Mouse (Mus musculus): ENCODE measurements around the gene A230072I06Rik.

The A230072I06Rik gene

DNA sequence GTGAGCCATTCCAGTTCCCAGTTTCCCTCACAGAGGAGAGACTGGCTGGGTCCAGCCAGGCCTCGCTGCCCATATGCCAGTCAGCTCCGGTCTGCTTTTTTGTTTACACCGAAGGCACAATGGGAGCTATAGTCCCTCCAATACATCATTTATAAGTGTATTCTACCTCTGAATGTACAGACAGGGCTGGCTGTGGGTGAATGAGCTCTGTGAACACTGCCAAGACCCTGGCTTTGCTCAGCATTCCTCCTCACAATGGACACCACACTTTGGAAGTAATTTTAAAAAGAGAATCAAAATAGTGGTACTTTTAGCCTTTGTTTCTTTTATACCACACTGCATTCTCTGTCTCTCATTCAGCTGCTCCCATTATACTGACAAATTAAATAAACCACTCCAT is 44.6 kb downstream of the A230072I06Rik start:
- DNase-seq (ENCODE audit: low read depth, low spot score), result no peak

DNA sequence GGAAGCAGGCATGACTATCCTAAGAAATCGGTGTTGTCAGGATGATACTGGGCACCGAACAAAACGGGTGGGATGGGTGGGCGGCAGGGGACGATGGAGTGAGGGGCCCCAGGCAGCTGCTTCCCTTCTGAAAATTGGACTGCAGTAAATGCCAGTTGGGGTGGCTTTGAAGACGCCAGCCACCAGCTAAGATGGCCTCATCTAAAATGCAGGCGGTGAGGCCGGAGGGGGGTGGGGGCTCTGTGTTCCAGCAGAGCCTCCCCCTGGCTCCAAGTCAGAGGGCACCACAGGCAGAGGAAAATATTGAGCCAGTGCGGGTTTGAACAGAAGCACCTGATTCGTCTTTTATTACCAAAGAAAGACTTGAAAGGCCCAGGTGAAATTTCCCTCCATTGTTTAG is 45.9 kb downstream of the A230072I06Rik start:
- no peak for DNase-seq (ENCODE audit: low read depth, low spot score)

DNA sequence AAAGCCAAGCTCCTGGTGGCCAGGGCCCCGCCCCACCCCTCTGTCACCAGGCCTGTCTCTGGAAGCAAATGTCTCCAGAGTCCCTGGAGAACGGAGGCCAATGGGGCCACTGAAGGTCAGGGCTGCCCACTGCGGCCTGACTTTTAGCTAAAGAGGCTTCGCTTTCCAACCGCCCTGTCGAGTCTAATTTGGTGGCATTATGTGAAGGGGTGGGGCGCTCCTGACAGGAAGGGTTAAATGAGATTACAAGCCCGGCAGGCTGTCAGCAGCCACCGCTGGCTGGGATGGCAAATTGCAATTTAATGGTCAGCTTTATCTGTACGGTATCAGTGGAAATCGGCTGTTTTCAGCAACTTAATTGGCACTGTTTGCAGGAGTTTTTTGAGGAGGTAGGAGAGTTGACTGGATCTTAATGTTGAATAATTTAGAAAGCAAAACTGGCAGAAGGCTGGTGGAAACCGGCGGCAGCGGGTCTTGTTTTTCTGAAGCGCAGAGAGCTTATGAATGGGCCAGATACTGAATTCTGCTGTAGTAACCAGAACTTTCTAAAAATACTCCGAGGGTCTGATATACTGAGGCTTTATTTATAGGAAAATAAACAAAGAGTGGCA is 46.5 kb downstream of the A230072I06Rik start:
- DNase-seq (ENCODE audit: low read depth, low spot score), result no peak

DNA sequence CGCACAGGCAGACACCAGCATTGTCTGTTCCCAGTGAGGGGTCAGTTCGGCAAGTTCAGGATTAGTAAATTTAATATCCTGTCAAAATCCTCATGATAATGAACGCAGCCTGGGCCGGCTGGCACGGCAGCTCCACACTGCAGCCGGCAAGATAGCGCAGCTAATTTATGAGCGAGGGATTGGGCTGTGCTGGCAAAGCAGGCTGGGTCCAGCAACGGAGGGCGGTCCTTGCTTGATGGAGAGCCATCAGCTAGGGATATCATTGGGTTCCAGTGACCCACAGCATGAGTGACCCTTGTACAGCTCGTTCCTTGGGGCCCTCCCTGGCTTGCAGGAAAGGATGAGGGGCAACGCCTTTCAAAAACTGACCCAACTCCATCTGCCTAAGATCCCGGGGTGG is 48.6 kb downstream of the A230072I06Rik start:
- DNase-seq (ENCODE audit: low read depth, low spot score), result no peak

DNA sequence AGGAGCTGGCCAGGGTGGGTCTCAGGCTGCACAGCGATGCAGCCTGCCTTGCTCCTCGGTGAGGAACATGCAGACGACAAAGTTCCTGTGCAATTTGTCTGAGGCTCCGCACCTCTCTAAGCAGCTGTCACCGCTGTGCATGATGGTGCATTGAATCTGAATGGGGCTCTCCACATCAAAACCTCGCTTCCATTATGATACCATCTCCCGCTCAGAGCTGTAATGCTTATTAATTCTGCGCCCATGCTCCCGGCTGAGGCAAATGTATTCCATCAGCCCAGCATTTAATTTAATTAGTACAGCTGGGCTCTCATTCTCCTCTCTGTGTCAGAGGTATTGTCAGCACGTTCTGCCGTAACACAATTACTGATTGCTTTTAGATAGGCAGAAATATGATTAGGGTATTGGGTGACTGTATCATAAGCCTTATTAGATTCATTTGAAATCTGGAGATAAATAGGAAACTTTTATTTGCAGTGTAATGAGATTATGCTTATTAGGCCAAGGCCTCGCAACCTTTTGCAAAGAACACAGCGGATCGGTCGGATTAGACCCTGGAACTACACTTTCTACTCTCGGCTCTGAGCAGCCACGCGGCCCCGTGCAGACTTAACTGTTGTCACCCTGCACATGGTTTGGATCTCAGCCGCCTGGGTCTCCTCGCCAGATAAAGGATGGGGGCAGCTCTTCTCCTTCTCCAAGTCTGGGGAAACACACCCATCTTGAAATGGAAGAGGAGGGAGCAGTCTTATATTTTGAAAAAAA is 49.3 kb downstream of the A230072I06Rik start:
- no peak for DNase-seq (ENCODE audit: low read depth, low spot score)

DNA sequence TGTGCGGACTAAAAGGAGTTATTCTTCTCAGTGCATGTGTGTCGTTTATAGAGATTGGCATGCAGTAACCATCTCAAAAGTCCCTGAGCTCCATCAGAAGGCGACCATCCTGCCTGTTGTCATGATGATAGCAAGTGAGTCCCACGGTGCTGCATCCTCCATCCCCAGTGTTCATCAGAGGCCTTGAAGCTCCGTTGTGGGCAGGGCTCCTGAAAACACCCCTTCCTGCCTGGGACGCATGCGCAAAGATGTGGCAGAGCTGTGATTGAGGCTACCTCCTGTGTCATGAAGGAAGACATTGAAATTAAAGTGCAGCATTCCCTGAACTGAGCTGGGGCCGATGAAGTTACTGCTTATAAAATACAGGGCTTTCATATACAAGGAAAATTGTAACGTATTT is 49.9 kb downstream of the A230072I06Rik start:
- no peak for DNase-seq (ENCODE audit: low read depth, low spot score)

DNA sequence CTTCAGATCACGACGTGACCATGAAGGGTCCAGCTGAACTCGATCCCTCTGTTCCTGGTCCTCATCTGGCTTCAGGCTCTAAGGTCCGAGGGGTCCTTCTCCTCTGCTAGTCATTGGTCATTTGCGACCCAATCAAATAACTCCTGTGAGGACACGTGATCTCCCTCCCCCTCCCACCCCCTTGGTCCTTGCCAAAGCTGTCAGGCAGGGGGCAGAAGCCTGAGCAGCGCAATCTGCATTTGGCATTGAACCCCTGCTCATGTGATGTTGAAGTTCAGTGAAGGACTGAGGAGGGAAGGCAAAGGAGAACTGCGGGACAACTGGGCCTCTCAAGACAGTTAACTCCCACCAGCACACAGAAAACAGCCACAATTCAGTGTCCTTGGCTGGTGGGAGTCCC is 51.4 kb downstream of the A230072I06Rik start:
- DNase-seq (ENCODE audit: low read depth, low spot score), result no peak

Measured in c-Kit-negative CD71-positive TER-119-positive erythroid progenitor cells, embryonic 14.5 days (primary cell).